Mouse (Mus musculus) megakaryocyte, embryonic 14.5 days (primary cell): Measurements from ENCODE around the gene H1foo.

Experiments used
- FLI1 ChIP-seq: IDR thresholded peaks from 2 replicates; pipeline ENCODE4 v1.6.1; 2012; ENCODE audit warnings: low read length, inconsistent platforms, mixed read lengths
- GATA1 ChIP-seq: IDR thresholded peaks from 3 replicates; pipeline ENCODE4 v1.6.1; 2012; ENCODE audit warnings: mixed read lengths, low read length, inconsistent platforms, borderline replicate concordance

DNA sequence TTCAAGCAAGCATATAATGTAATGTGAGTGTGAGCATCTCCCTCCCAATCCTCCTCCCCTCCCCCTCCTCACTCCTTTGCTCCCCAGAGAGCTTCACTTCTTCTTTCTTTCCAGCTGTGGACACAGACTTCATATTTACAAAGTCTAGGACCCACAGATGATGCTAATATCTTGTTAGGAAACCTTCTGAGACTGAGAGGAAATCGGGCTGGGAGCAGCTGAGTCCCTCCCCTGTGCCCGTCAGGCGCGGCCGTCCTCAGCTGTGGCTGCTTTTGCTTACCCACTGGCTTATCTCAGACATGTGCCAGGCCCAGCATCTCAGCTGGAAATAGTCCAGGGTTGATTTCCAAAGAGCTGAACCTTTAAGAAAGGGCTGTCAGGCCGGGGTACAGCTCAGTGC, 1.7 kb downstream of the H1foo start:
- TF ChIP-seq GATA1 = no peak
- TF ChIP-seq FLI1 = no peak
